Mouse (Mus musculus) limb, embryonic 11.5 days (tissue): ENCODE data around the gene Sez6l. TPM values are rescaled to one million over a fixed set of nuclear protein-coding genes. Genes with fewer than 3 reads are reported as not detected.

Experiments
- ATAC-seq: fragments of 200-750 bp; cut with Nextera tagmentation; 2 replicates; pipeline ENCODE4 v1.8.0; 2017; ENCODE audit warnings: low read depth; ENCODE audit not compliant: insufficient number of reproducible peaks, low FRiP score, low TSS enrichment
- DNase-seq: peaks from one replicate; pipeline ENCODE4 v3.0.0-alpha.2; 2015; ENCODE audit warnings: low spot score
- H3K27ac ChIP-seq: fragments of 300-500 bp; sonication (generic); replicated peaks from 2 replicates; pipeline ENCODE4 v1.5.1; 2014; ENCODE audit warnings: low read depth, mild to moderate bottlenecking, low read length
- H3K27me3 ChIP-seq: fragments of 300-500 bp; sonication (generic); 2 replicates; pipeline ENCODE4 v1.6.1; 2014; ENCODE audit warnings: mild to moderate bottlenecking, low read length, mixed read lengths; ENCODE audit not compliant: control insufficient read depth, insufficient read depth
- H3K36me3 ChIP-seq: fragments of 300-500 bp; sonication (generic); 2 replicates; pipeline ENCODE4 v1.6.1; 2014; ENCODE audit warnings: mild to moderate bottlenecking, low read length, moderate library complexity, mixed read lengths; ENCODE audit not compliant: control insufficient read depth, insufficient read depth
- H3K4me1 ChIP-seq: fragments of 300-500 bp; sonication (generic); 2 replicates; pipeline ENCODE4 v1.6.1; 2014; ENCODE audit warnings: low read length, mixed read lengths; ENCODE audit not compliant: control insufficient read depth, insufficient read depth
- H3K4me2 ChIP-seq: fragments of 300-500 bp; sonication (generic); 2 replicates; pipeline ENCODE4 v1.6.1; 2014; ENCODE audit warnings: low read depth, mild to moderate bottlenecking, moderate library complexity; ENCODE audit not compliant: severe bottlenecking
- H3K4me3 ChIP-seq: fragments of 300-500 bp; sonication (generic); 2 replicates; pipeline ENCODE4 v1.5.1; 2014; ENCODE audit warnings: low read depth, low read length
- H3K9ac ChIP-seq: fragments of 300-500 bp; sonication (generic); 2 replicates; pipeline ENCODE4 v1.6.1; 2014; ENCODE audit warnings: mild to moderate bottlenecking, low read length
- H3K9me3 ChIP-seq: fragments of 300-500 bp; sonication (generic); 2 replicates; pipeline ENCODE4 v1.6.1; 2016; ENCODE audit warnings: low read length; ENCODE audit not compliant: control insufficient read depth
- WGBS: fragments of 180-500 bp; shearing (Covaris S2); extraction: QIAGEN DNeasy Blood & Tissue Kit; methylation state at CpG from one replicate; pipeline ENCODE4 v1.1.7; 2014; 5-methylcytosine and 5-hydroxymethylcytosine counted together
- polyA plus RNA-seq: library from polyadenylated mRNA; unstranded; fragments of >200 nt; fragmentation: Nextera tagmentation; extraction: Ambion mirVana; gene quantifications from 2 replicates; pipeline ENCODE4 v1.2.1, GENCODE M21; 2014

Sez6l gene
- polyA plus RNA-seq, 1 experiment from 2014 or later = 0.13 TPM

DNA sequence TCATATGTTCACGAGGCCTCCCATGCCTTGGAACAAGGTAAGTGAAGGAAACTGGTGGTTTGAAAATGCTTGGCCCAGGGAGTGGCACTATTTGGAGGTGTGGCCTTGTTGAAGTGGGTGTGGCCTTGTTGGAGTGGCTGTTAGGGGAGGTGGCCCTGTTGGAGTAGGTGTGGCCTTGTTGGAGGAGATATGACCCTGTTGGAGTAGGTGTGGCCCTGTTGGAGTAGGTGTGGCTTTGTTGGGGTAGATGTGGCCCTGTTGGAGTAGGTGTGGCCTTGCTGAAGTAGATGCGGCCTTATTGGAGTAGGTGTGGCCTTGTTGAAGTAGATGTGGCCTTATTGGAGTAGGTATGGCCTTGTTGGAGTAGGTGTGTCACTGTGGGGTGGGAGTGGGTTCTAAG lies 191.0 kb downstream of the Sez6l start:
- ATAC-seq (peak; percentile 19; the same call in 1 of the 2 replicates), DNase-seq (no peak)
- H3K27ac ChIP-seq = no peak overlapping the region
- no peaks in the 10 kb centered on the region for H3K27me3 ChIP-seq
- H3K4me2 ChIP-seq = no peak overlapping the region
- no peak overlapping the region for H3K4me3 ChIP-seq
- 80% methylated on average over 2 of the region's 2 CpGs for WGBS
- no peaks in the 10 kb centered on the region for H3K4me1 ChIP-seq
- no peaks in the 10 kb centered on the region for H3K36me3 ChIP-seq
- H3K9ac ChIP-seq = no peak overlapping the region
- no peaks in the 10 kb centered on the region for H3K9me3 ChIP-seq

DNA sequence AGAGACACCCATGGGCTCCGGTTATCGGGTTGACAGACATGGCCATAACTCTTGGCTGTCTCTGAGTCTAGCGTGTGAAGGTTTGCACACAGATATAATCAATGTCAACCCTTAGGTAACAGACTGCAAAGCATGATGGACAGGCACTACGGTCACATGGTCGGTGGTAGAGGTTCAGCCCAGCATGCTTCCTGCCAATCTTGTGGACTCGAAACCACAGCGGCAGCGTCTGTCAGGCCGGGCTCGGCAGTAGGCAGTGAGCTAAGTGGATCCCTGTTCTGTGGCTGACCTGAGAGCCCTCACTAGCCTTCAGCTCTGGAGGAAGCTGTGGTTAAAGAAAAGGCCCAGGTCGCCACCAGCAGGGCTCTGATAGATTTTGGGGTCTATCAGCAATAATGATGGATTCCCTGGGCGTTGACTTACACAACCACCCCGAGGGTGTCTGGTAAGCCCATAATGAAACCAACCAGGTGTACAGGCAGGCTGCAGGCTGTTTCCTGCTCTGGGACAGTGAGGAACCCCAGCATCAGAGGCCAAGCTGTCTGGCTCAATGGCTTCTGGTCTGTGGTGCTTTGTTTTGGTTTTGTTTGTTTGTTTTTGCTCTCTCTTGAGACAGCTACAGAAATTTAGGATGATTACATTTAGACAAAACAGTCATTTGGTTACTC lies 192.0 kb downstream of the Sez6l start:
- no peak for DNase-seq
- no peak for ATAC-seq

DNA sequence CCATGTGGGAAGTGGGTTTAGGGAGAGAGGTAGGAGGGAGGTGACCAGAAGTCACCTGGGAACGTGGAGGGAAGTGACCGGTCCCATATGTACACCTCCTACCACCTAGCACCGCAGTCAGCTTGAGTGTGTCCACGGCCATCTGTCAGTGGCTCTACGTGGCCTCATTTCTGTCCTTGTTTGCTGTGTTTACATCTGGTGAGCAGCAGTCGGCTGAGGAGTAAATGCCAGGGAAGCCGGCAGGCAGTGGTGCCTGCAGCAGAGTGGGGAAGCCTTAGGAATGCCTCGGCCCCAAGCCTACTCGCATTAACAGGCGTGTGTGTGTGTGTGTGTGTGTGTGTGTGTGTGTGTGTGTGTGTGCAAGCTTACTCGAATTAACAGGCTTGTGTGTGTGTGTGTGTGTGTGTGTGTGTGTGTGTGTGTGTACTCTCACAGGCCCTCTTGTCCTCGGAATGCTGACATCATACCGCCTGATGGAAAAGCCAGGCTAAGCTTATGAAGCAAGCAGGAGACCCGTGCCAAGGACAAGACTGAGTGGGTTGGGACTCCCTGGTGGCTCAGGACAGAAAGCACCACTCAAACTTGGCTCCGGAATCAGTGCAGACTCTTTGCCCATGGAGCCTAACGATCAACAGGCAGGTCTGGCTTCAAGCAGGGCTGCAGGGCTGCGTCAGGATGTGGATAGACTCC lies 194.2 kb downstream of the Sez6l start:
- H3K4me1 ChIP-seq = no peaks in the 10 kb centered on the region
- WGBS = 58% methylated on average over 17 of the region's 17 CpGs
- H3K9me3 ChIP-seq = no peaks in the 10 kb centered on the region
- peaks cover 3% of the 10 kb centered on the region; the same call in 1 of the 2 replicates for H3K36me3 ChIP-seq
- H3K4me2 ChIP-seq = no peak overlapping the region
- ATAC-seq = no peak
- no peak overlapping the region for H3K4me3 ChIP-seq
- DNase-seq = no peak
- no peak overlapping the region for H3K27ac ChIP-seq
- H3K27me3 ChIP-seq = no peaks in the 10 kb centered on the region
- no peak overlapping the region for H3K9ac ChIP-seq

More for the DNA sequence above, 192.0 kb downstream of the Sez6l start:
- Histone ChIP-seq H3K4me2 (no peak overlapping the region), H3K4me3 (no peak overlapping the region), H3K9me3 (no peaks in the 10 kb centered on the region), H3K27me3 (no peaks in the 10 kb centered on the region), H3K9ac (no peak overlapping the region), H3K27ac (no peak overlapping the region), H3K36me3 (no peaks in the 10 kb centered on the region), H3K4me1 (no peaks in the 10 kb centered on the region)
- 94% methylated on average over 13 of the region's 13 CpGs for WGBS

GRCm38 (mm10) chr5:112382042-112382441 lies 194.9 kb downstream of the Sez6l start:
- Histone ChIP-seq H3K27ac (no peak overlapping the region), H3K36me3 (peaks cover 3% of the 10 kb centered on the region; the same call in 1 of the 2 replicates)

GRCm38 (mm10) chr5:112381154-112381553 lies 195.8 kb downstream of the Sez6l start:
- WGBS = 87% methylated on average over 11 of the region's 11 CpGs

More at GRCm38 (mm10) chr5:112382042-112382441, 194.9 kb downstream of the Sez6l start:
- DNase-seq (no peak), ATAC-seq (no peak)
- no peak overlapping the region for H3K9ac ChIP-seq
- no peak overlapping the region for H3K4me3 ChIP-seq
- H3K4me2 ChIP-seq = no peak overlapping the region
- no peaks in the 10 kb centered on the region for H3K27me3 ChIP-seq
- H3K9me3 ChIP-seq = no peaks in the 10 kb centered on the region
- 87% methylated on average over 9 of the region's 9 CpGs for WGBS
- H3K4me1 ChIP-seq = no peaks in the 10 kb centered on the region

GRCm38 (mm10) chr5:112378716-112379115 lies 198.3 kb downstream of the Sez6l start:
- no peaks in the 10 kb centered on the region for H3K9me3 ChIP-seq
- no peak overlapping the region for H3K4me2 ChIP-seq
- no peaks in the 10 kb centered on the region for H3K27me3 ChIP-seq
- H3K27ac ChIP-seq = no peak overlapping the region
- H3K4me3 ChIP-seq = no peak overlapping the region
- 81% methylated on average over 6 of the region's 6 CpGs for WGBS
- no peak overlapping the region for H3K9ac ChIP-seq
- no peaks in the 10 kb centered on the region for H3K4me1 ChIP-seq
- peaks cover 8% of the 10 kb centered on the region; the same call in 1 of the 2 replicates for H3K36me3 ChIP-seq
- no peak for ATAC-seq
- no peak for DNase-seq

More at GRCm38 (mm10) chr5:112381154-112381553, 195.8 kb downstream of the Sez6l start:
- Histone ChIP-seq H3K27ac (no peak overlapping the region), H3K4me3 (no peak overlapping the region), H3K27me3 (no peaks in the 10 kb centered on the region), H3K36me3 (peaks cover 3% of the 10 kb centered on the region; the same call in 1 of the 2 replicates), H3K9me3 (no peaks in the 10 kb centered on the region), H3K9ac (no peak overlapping the region), H3K4me1 (no peaks in the 10 kb centered on the region), H3K4me2 (no peak overlapping the region)
- ATAC-seq (no peak), DNase-seq (no peak)

- no peak for ATAC-seq
- Histone ChIP-seq H3K27me3 (no peaks in the 10 kb centered on the region), H3K4me3 (no peak overlapping the region), H3K4me2 (no peak overlapping the region), H3K4me1 (no peaks in the 10 kb centered on the region), H3K9ac (no peak overlapping the region), H3K9me3 (no peaks in the 10 kb centered on the region), H3K36me3 (peaks cover 11% of the 10 kb centered on the region; the same call in 1 of the 2 replicates), H3K27ac (no peak overlapping the region)
- DNase-seq = no peak
- WGBS = 75% methylated on average over 1 of the region's 1 CpGs
Observed at GRCm38 (mm10) chr5:112377380-112377779, 199.6 kb downstream of the Sez6l start.

DNA sequence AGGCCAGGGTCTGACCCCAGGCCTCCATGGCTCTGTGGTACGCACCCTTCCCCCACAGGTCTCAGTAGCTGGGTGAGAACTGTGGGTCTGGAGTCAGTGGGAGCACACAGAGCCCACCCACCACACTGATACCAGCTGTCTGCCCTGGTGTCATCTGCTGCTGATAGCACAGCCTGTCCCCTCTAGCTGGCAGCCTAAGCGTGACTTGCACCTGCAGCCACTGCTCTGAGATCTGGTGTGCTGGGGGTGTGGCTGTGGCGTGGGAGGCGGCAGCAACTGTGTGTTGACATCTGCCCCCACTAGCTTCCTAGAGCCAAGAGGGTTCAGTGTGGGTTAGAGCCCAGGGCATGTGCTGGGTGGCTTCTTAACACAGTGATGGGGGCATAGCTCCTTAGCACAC lies 200.9 kb downstream of the Sez6l start:
- Histone ChIP-seq H3K4me3 (no peak overlapping the region), H3K9me3 (no peaks in the 10 kb centered on the region), H3K27ac (no peak overlapping the region), H3K4me1 (no peaks in the 10 kb centered on the region), H3K9ac (no peak overlapping the region), H3K27me3 (no peaks in the 10 kb centered on the region), H3K36me3 (peaks cover 15% of the 10 kb centered on the region; the same call in 1 of the 2 replicates), H3K4me2 (no peak overlapping the region)
- DNase-seq (no peak), ATAC-seq (no peak)
- 84% methylated on average over 4 of the region's 4 CpGs for WGBS
